Mouse (Mus musculus) CH12F3 (cell line): ENCODE data around the gene Psors1c2.

ENCODE experiments used
- in situ Hi-C: fragments of 300-500 bp; cut with MboI; formaldehyde crosslinking; loops from 2 replicates; pipeline ENCODE4 v1.14.3; 2020; ENCODE audit warnings: low sequenced_read_pairs

Gene Psors1c2

DNA sequence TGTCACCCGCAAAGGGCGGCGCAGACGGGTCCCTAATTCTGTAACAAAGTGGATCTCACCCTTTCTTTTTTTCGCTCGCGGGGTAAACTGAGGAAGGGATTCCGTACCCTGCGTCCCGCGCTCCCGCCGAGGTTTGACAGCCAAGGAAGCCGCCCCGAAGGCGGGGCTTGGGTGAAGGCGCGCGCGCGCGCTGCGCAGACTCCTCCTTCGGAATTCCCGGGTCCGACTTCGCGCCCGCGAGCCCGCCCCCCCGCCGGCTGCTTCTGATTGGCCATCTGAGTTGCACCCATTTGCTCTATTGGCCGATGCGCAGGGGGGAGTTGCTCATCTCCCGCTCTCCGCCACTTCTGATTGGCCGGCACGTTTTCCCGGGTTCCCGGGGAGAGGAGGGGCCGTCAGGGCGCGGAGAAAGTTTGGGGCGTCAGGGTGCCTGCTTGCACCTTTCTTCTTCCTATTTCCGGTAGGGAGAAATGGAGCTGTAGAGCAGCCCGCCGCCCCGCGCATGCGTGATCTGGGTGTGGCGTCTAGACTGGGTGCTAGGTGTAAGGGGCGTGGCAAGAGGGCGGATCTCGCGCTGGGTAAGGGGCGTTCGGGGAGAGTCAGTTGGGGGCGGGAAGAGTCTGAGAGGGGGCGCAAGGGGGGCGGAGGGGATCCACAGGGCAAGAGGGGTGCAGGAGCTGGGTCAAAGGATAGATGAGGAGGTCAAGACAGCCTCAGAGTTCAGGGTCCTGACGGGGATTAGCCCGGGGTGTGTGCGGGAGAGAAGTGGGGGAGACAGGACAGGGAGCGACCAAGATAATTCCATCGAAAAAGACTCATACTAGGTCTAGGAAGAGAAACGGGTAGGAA, 16.1 kb upstream of the Psors1c2 start, which contains the start of the genes Tcf19 and Cchcr1:
Gene Tcf19 (minus strand): TSS at position 173 of the 849 bp plus-strand sequence.
Gene Cchcr1 (plus strand): TSS at position 449 of the 849 bp plus-strand sequence.
- in situ Hi-C loops: no loop called here

DNA sequence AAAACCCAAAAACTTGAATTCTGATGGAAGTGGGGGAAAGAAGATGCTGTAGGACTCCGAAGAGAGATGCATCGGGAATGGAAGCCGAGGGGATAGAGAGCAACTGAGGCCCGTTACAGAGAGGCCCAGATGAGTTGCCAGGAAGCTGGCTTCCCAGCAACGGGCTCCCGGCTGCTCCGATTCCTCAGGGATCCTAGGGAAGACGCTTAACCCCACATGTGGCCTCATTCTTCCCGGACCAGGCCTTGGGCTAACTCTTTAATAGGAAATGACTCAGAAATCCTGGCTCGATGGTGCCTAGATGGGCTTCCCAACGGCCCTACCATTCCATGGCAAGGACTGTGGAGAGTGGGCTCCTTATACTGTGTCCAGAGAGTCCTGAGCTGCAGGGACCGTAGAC, 15.5 kb upstream of the Psors1c2 start:
- in situ Hi-C loops: no loop called here

DNA sequence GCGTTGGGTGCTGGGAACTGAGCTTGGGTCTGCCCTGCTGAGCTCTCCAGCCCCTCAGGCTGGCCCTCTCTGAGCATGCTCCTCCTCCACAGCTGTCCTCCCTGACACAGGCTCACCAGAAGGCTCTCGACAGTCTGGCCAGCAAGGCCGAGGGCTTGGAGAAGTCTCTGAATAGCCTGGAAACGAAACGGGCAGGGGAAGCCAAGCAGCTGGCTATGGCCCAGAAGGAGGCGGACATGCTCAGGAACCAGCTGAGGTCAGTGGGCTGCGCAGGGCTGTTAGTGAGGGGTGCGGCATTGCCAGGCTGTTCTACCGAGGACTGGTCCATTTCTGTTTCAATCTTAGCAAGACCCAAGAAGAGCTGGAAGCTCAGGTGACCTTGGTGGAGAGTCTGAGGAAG, 8.6 kb upstream of the Psors1c2 start:
- in situ Hi-C loops: no loop called here

DNA sequence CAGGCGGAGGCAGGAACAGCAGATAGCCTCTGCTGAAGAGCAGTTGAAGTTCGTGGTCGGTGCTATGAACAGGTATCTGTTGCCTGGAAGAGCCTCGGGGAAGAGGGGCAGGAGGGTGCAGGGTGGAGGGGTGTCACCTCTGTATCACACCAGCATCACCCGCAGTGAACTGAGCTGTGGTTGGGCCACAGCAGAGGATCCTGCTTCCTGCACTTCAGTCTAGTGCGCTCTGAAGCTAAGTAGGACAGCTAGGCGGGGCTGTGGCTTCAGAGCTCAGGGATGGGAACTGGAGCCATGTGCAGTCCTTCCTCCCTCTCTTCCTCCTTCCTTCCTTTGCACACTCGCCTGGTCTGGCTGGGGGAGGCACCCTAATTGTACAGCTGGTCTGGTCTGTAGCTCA, 6.4 kb upstream of the Psors1c2 start:
- in situ Hi-C loops: no loop called here

DNA sequence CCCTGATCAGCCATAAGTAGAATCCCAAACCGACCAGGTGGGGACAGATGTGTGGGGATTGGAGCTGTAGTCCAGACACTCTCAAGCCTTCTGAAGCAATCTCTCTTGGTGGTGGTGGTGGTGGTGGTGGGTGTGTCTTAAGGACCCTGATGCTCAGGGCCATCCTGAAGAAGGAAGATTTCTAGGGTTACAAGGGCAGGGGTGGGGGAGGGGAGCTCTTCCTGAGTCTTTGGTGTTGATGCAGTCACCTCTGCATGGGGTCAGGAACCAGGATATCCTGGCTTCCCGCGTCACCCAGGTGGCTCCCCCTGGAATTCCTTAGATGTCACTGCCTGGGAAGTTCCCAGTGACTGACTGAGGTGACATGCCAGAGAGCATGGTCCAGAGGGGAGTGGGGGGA, 641 bp upstream of the Psors1c2 start:
- in situ Hi-C loops: no loop called here

DNA sequence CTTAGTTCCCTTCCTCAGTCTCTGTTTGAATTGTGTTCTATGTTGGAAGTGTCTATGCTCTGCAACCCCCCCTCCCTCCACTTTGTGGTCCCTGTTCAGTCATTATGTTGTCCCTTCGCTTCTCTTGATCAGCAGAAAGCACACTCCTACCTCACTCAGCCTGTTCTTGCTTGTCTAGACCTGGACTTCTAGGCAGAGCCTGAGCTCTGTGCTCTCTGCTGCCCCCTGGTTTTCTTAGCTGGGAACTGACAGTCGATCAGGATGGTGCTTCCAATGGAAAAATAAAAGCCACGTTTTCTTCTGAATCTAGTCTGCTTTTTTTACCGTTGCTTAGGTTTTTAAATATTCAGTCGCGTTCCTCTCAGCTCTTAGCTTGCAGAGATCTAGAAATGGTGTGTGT, 1.3 kb downstream of the Psors1c2 start:
- in situ Hi-C loops: no loop called here

DNA sequence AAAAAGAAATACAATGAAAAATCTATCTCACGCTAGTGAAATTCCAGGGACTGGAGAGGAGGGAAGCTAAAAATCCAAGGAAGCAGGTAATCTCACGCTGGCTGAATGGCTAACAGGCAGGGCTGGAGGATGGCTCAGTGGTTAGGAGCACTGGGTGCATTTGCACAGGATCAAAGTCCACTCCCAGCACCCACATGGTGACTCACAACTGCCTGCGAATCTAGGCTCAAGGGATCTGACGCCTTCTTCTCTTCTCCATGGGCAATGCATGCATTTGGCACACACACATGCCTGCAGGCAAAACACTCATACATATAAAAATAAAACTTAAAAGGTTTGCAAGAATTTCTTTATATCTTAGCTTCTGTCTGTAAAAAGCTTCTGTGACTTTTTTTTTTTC, 4.4 kb downstream of the Psors1c2 start:
- in situ Hi-C loops: no loop called here

DNA sequence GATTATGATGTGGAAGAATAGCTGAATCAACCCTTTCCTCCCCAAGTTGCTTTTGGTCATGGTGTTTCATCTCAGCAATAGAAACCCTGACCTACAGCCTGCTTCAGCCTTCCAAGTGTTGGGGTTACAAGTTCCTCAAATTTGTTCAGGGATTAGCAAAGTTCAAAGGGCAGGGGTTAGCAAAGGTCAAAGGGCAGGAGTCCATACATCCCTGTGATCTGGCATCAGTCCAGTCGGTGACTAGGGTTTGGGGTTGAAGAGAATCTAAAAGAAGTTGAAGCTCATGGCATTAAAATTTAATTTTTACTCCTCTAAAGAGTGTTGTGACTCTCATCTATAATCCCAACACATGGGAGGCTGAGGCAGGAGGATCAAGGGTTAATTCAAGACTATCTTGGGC, 5.5 kb downstream of the Psors1c2 start:
- in situ Hi-C loops: no loop called here

DNA sequence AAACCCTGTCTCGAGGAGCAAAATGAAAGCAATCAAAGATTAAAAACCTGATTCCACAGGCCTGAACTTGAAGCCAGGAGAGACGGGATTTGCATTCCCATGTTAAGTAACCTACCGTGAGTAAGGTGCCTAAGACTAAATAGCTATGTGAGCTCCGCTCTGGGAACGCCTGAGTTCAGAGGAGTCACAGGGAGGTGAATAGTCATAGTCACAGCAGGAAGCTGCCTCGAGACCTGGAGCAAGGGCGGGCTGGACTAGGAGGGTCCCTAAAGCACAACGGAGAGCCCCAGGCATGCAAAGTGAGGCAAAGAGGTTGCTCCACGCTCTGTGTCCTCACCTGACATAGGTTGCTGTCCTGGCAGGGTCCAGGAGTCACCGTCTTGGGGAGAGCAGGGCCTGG, 6.5 kb downstream of the Psors1c2 start:
- in situ Hi-C loops: no loop called here

DNA sequence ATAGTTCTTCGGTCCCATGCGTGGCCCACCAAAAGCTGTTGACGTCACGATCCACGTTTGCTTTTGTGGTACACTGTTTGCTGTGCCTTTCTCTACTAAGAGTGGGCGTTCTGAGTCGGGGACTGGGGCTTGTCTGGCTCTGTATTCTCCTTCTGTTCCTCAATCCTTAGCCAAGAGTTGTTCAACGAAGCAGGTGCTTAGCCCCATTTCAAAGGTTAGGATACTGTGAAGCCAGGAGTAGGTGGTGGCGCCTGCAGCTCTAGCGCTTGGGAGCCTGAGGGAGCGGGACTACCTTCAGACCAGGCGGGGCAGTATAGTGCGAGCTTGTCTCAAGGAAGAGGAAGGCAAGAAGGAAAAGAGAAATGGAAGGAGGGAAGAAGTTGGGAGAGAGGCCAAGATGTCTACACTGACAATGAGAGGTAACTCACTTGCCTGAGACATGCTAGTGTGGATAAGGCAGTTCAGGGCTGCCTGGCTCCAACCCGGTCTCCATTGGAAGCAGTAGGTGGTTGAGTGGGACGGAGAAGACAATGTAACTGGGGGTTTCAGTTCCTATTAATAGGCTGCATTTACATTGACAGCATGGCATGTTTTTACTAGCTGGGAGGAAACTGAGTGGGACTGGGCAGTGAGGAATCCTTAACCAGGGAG, 9.9 kb downstream of the Psors1c2 start:
- in situ Hi-C loops: no loop called here

DNA sequence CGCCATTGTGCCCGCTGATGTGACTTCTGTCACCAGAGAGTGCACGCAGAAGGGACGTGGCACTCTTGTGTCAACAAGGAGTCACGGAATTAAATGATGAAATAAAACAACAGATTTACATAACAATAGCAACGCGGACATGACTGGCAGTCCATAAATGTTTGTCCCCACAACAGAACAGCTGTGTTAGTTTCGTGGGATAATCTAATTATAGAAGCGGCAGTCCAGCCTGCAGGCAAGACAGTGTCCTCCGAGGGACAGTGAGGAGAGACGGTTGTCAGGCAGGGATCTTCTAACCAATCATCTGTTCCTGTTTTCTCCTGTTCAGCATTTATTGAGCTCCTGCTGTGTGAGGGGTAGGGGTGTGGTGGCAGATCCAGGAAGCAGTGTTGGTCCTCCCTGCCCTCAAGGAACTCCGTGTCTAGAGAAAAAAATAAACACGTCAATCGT, 10.4 kb downstream of the Psors1c2 start:
- in situ Hi-C loops: no loop called here

DNA sequence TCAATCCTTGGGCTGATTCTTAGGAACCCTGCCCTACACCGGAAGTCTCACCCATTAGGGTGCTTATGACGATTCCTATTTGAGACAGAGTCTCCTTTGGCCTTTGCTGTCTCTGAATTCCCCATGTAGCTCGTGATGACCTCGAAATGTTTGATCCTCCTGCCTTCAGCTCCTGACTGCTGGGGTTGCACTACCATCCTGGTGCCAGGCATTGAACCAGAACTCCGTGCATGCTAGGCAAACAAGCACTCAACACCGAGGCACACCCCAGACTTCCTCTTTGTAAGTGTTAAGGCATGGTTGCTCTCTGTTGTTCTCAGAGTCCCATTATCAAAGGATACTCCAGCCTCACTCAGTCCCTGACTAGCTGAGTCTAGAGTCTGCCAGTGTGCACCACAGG, 11.0 kb downstream of the Psors1c2 start:
- in situ Hi-C loops: no loop called here

DNA sequence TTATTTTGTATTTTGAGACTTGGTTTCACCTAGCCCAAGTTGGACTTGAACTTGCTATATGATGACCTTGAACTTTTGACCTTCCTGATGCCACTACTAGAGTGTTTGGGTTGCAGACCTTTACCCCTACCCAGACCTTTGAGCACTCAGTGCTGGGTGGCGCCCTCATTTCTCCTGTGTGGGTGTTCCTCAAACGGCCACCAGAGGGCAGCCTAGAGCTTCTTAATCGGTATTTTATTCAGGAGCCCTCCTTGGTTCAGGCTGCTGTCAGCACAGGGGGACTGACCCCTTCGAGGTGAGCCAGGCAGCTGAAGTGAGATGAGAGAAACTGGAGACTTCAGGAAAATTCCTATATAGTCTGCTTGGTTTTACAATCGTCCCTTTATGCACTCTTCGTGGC, 11.7 kb downstream of the Psors1c2 start:
- in situ Hi-C loops: no loop called here

DNA sequence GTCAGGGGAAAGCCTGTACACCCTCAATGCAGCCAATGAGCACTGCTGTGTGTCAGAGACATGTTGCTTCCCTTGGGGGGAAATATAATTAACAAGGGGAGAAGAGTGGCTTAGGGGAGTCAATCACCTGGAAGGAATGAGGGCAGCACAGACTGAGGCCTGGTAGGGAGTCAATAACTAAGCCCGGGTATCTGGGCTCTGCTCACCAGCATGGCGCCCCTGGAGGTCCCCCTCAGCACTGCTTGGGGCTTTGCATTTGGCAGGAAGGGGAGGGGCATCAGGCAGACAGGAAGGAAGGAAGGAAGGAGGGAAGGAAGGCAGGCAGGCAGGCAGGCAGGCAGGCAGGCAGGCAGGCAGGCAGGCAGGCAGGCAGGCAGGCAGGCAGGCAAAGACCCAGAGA, 14.5 kb downstream of the Psors1c2 start:
- in situ Hi-C loops: no loop called here

DNA sequence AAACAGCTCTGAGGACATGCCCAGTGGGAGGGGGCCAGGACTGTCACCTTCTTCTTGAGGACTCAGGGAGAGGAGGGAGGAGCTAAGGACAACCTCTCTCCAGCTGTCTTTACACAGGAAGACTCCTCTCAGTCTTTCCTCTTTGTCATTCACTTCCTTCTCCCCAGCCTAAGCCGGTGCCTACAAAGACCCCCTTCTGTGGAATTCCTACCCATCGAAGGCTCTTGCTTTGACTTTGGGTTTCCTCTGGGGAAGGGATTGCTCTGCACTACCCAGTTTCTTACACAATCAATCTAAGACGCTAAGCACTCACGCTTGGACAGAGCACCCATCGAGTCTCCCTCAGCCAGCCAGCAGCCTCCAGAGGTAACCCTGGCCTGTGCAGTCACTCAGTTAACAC, 15.6 kb downstream of the Psors1c2 start:
- in situ Hi-C loops: no loop called here

DNA sequence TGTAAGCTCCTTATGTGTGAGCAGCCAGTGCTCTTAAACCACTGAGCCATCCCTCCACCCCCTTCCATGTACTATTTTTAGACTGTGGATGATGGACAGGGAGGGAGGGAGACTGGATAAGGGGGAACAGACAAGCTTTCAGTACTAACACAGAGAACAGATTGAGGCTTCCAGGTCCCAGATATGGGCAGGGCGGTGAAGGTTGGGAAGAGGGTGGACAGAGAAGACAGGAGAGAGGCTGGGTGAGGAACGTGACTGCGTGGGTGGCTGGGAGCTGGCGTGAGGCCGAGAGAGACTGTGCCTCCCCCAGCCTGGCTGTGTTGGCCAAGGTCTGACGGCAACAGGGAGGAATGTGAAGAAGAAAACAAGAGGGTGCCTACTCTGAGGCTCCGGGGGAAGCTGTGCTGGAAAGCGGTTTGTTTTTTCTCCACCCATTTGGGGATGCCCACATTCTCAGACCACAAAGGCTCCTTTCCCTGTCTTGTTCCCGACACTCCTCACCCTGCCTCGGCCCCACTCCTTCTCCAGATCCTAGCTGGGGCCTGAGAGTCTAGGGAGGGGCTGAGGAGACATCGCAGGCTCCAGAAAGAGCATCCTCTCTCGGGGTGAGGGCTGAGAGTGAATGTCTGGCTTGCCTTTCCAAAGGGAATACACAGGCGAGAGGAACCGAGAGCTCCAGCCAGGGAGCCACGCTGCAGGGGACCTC, 16.6 kb downstream of the Psors1c2 start:
- in situ Hi-C loops: no loop called here

DNA sequence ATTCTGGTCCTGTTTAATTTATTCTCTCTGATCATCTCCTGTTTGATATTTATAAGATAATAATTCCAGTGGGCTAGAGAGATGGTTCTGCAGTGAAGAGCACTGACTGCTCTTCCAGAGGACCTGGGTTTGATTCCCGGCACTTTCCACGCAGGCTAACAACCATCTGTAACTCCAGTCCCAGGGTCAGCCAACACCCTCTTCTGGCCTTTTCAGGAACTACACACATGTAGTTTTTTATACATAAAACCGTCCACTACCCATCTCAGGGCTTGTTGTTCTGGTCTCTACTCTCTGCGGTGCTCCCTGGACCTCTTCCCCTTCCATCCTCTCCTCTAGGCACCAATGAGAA, 17.1 kb downstream of the Psors1c2 start:
- in situ Hi-C loops: no loop called here

DNA sequence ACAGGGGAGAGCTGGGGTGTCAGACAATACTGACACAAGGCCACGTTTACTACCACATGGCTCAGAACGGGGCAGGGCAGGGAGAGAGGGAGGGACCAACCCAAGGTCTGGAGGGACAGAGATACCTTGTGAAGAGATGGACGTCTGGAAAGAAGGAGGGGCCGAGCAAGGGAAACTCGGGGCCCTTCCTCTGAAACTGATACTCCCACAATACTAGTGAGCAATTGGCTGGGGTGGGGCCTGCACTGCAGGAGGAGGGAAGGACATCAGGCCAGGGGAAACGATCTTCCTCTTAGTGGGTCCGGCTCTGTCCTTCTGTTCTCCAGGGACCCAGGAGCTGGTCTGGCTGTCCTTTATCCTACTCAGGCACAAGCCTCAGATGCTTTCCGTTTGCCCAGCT, 17.9 kb downstream of the Psors1c2 start:
- in situ Hi-C loops: no loop called here

DNA sequence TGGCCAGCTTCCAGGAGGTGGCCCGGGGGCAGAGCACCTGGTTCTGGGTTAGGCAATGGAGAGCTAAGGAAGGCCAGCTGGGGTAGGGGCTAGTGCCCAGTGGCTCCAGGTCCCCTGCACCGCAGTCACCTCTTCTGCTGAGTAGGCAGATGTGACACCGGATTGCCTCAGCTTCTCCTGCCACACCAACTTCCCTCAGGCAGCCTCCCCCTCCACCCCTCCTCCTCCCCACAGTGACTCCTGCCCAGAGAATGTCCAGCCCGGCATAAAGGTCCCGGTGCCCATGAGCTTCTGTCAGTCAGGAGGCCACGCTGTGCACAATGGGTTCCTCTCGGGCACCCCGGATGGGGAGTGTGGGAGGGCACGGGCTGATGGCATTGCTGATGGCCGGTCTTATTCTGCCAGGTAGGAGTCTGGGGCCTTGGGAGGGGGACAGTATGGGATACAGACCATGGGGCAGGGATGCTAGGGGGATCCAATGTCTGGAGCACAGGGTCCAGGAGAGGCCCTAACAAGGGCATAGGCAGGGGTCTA, 18.9 kb downstream of the Psors1c2 start, which contains the start of gene Cdsn:
Gene Cdsn (plus strand): TSS at position 248 of the 534 bp plus-strand sequence.
- in situ Hi-C loops: no loop called here

DNA sequence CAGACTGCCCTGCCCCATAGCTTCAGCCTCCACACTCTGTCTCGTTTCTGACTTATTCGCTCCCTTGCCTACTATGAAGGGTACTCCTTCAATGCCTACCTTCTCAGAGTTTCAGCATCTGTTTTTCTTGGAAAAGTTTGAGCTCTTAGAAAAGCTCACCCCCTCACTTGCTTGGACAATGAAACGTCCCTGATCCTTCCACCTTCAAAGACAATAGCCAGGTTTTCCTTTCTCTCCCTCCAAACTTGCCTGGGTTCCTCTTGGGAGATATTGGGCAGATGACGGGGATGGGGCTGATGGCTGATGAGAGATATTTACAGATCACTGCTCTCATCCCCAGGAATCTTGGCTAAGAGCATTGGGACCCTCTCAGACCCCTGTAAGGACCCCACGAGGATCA, 21.3 kb downstream of the Psors1c2 start:
- in situ Hi-C loops: no loop called here

DNA sequence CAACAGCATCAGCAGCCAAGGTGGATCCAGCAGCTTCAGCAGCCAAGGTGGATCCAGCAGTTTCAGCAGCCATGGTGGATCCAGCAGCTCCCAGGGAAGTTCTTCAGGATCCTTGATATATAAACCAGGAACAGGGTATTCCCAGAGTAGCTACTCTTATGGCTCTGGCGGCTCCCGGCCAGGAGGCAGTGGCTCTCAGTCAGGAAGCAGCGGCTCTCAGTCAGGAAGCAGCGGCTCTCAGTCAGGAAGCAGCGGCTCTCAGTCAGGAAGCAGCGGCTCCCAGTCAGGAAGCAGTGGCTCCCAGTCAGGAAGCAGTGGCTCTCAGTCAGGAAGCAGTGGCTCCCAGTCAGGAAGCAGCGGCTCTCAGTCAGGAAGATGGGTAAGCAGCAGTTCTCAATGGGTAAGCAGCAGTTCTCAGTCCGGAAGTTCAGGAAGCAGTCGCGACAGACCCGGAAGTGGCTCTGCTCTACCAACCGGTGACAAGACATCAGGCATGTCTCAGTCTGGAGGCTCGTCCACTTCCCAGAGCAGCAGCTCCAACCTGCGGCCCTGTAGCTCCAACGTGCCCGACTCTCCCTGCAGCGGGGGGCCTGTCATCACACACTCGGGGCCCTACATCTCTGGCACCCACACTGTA, 21.9 kb downstream of the Psors1c2 start:
- in situ Hi-C loops: no loop called here
